Comparison of ENCODE assay signal across 16 mouse cellular contexts in genomic region chr10:80510273-80510660, GRCm38 (mm10). TPM values are rescaled to one million over a fixed set of nuclear protein-coding genes. Genes with fewer than 3 reads are reported as not detected.
DNase-seq lines count a peak whose midpoint lies in the region; ATAC-seq and TF ChIP-seq lines count a peak whose summit lies in the region.
"Had no signal": no experiment of that assay in that cellular context is flagged by ENCODE, and none has a peak within 500 bp of the region (broad histone marks: within the 10 kb centered on the region; RNA-seq: fewer than 3 reads in every experiment).

No protein-coding gene starts in this region.

- H3K4me2 ChIP-seq in embryonic facial prominence, embryonic 12.5 days (replicated peaks) = 0 out of 2 replicates have a peak overlapping the region, but pooled peaks have one; percentile 48
- H3K4me2 ChIP-seq in liver, embryonic 11.5 days = peak overlapping the region; percentile 77
- peak overlapping the region; percentile 84; the same call in 1 of the 2 replicates for H3K4me2 ChIP-seq in liver, postnatal 0 days (ENCODE audit: low read depth, low read length)

- peak overlapping the region; percentile 11 for H3K9ac ChIP-seq in embryonic facial prominence, embryonic 12.5 days
- H3K9ac ChIP-seq in liver, embryonic 11.5 days (ENCODE audit: low read depth, low read length) = no peak overlapping the region
- H3K9ac ChIP-seq in liver, postnatal 0 days (replicated peaks) = no peak overlapping the region
- H3K9ac ChIP-seq: hindbrain, embryonic 15.5 days; neural tube, embryonic 15.5 days had no signal

- H3K4me1 ChIP-seq in embryonic facial prominence, embryonic 12.5 days = peaks cover 3% of the 10 kb centered on the region; the same call in 1 of the 2 replicates
- peaks cover 35% of the 10 kb centered on the region for H3K4me1 ChIP-seq in embryonic facial prominence, embryonic 10.5 days
- peaks cover 6% of the 10 kb centered on the region; the same call in 1 of the 2 replicates for H3K4me1 ChIP-seq in liver, embryonic 11.5 days (replicated peaks; ENCODE audit: control insufficient read depth, insufficient read depth, low read length)
- peaks cover 9% of the 10 kb centered on the region for H3K4me1 ChIP-seq in bone marrow macrophage, adult 2 months (ENCODE audit: control insufficient read depth, insufficient read depth, low read length)
- peaks cover 5% of the 10 kb centered on the region; the same call in 1 of the 2 replicates for H3K4me1 ChIP-seq in liver, postnatal 0 days (ENCODE audit: insufficient read depth)

- intact Hi-C loops in left cerebral cortex, postnatal 4 days (cut with DNase I) = no loop called here

- no peak for TF ChIP-seq EP300 in liver, postnatal 0 days (IDR thresholded peaks at IDR 0.05; ENCODE audit: low read depth)

- no peak for TF ChIP-seq CTCF in bone marrow macrophage, adult 2 months (IDR thresholded peaks at IDR 0.05; ENCODE audit: low read depth, low read length)
- TF ChIP-seq CTCF in liver, postnatal 0 days (IDR thresholded peaks at IDR 0.05; ENCODE audit: low read depth) = no peak

- no peaks in the 10 kb centered on the region for H3K9me3 ChIP-seq in embryonic facial prominence, embryonic 12.5 days
- H3K9me3 ChIP-seq in embryonic facial prominence, embryonic 10.5 days = no peaks in the 10 kb centered on the region
- no peaks in the 10 kb centered on the region for H3K9me3 ChIP-seq in liver, embryonic 11.5 days (ENCODE audit: control insufficient read depth, low read length)
- no peaks in the 10 kb centered on the region for H3K9me3 ChIP-seq in liver, postnatal 0 days (ENCODE audit: low read length)
- H3K9me3 ChIP-seq: hindbrain, embryonic 15.5 days; neural tube, embryonic 15.5 days had no signal

- DNase-seq in embryonic facial prominence, embryonic 10.5 days (ENCODE audit: low spot score) = no peak
- no peak for DNase-seq in liver, embryonic 11.5 days (ENCODE audit: low spot score)
- no peak for DNase-seq in liver
- no peak for DNase-seq in liver, postnatal 0 days
- DNase-seq in left cerebral cortex, postnatal 4 days = no peak
- DNase-seq in right cerebral cortex, adult 2 months (ENCODE audit: low spot score in 2 of 2) = no peak
- DNase-seq: cerebellum, adult 9-11 months; heart, adult 2 months; kidney, adult 9 months; right cerebral cortex, postnatal 14 days had no signal

- ATAC-seq in embryonic facial prominence, embryonic 12.5 days (ENCODE audit: insufficient number of reproducible peaks, insufficient read depth, low FRiP score, low TSS enrichment) = no peak
- no peak for ATAC-seq in liver, embryonic 11.5 days (replicated peaks; ENCODE audit: low FRiP score)
- ATAC-seq in liver, postnatal 0 days = no peak

- H3K4me3 ChIP-seq in embryonic facial prominence, embryonic 12.5 days = no peak overlapping the region
- no peak overlapping the region for H3K4me3 ChIP-seq in embryonic facial prominence, embryonic 10.5 days
- no peak overlapping the region for H3K4me3 ChIP-seq in liver, embryonic 11.5 days (ENCODE audit: low read depth, low read length)
- peak overlapping the region; percentile 57; the same call in 1 of the 2 replicates for H3K4me3 ChIP-seq in bone marrow macrophage, adult 2 months (ENCODE audit: insufficient read depth, low read length)
- H3K4me3 ChIP-seq in liver, postnatal 0 days (ENCODE audit: low read depth, low read length) = no peak overlapping the region

- 43% methylated on average over 10 of the region's 10 CpGs for WGBS in embryonic facial prominence, embryonic 12.5 days
- WGBS in embryonic facial prominence, embryonic 10.5 days = 43% methylated on average over 10 of the region's 10 CpGs
- 39% methylated on average over 10 of the region's 10 CpGs for WGBS in liver, embryonic 11.5 days
- WGBS in liver, postnatal 0 days (ENCODE audit: insufficient replicate concordance) = 42% methylated on average over 10 of the region's 10 CpGs

- H3K27me3 ChIP-seq in embryonic facial prominence, embryonic 12.5 days = peaks cover 74% of the 10 kb centered on the region
- H3K27me3 ChIP-seq in embryonic facial prominence, embryonic 10.5 days (replicated peaks; ENCODE audit: low read depth, poor library complexity, severe bottlenecking) = peaks cover 97% of the 10 kb centered on the region
- peaks cover 55% of the 10 kb centered on the region for H3K27me3 ChIP-seq in liver, embryonic 11.5 days (replicated peaks; ENCODE audit: control insufficient read depth, insufficient read depth, low read length)
- peaks cover 68% of the 10 kb centered on the region for H3K27me3 ChIP-seq in liver, postnatal 0 days (ENCODE audit: insufficient read depth, low read length)

- no peak for TF ChIP-seq POLR2A in bone marrow macrophage, adult 2 months (IDR thresholded peaks at IDR 0.05; ENCODE audit: borderline replicate concordance, low read depth, low read length)

- no peak overlapping the region for H3K27ac ChIP-seq in embryonic facial prominence, embryonic 12.5 days
- no peak overlapping the region for H3K27ac ChIP-seq in embryonic facial prominence, embryonic 10.5 days (replicated peaks)
- no peak overlapping the region for H3K27ac ChIP-seq in liver, embryonic 11.5 days (ENCODE audit: low read depth, low read length)
- H3K27ac ChIP-seq in bone marrow macrophage, adult 2 months (ENCODE audit: insufficient read depth, low read depth, low read length) = no peak overlapping the region
- H3K27ac ChIP-seq in liver, postnatal 0 days (ENCODE audit: low read depth) = no peak overlapping the region
- H3K27ac ChIP-seq: heart, adult 2 months; hindbrain, embryonic 15.5 days; neural tube, embryonic 15.5 days had no signal

- no peaks in the 10 kb centered on the region for H3K36me3 ChIP-seq in embryonic facial prominence, embryonic 12.5 days
- H3K36me3 ChIP-seq in embryonic facial prominence, embryonic 10.5 days (replicated peaks) = no peaks in the 10 kb centered on the region
- no peaks in the 10 kb centered on the region for H3K36me3 ChIP-seq in liver, embryonic 11.5 days (ENCODE audit: control insufficient read depth, insufficient read depth, low read length)
- no peaks in the 10 kb centered on the region for H3K36me3 ChIP-seq in liver, postnatal 0 days (replicated peaks; ENCODE audit: insufficient read depth, low read length)
- H3K36me3 ChIP-seq: hindbrain, embryonic 15.5 days; neural tube, embryonic 15.5 days had no signal

RNA-seq across cellular contexts. Expression of gene Onecut3, which starts 15.6 kb away (rescaled TPM):
- 0.10 and 0.13 TPM in 2 replicates for polyA plus RNA-seq in embryonic facial prominence, embryonic 12.5 days (2016; fragmentation: Nextera tagmentation; extraction: Ambion mirVana)
- 0.17 and 0.58 TPM in 2 replicates for polyA plus RNA-seq in embryonic facial prominence, embryonic 10.5 days (2016; fragmentation: Nextera tagmentation; extraction: Ambion mirVana)
- polyA plus RNA-seq in liver, embryonic 11.5 days (2014; fragmentation: Nextera tagmentation; extraction: Ambion mirVana) = 0.94 and 1.3 TPM in 2 replicates
- polyA plus RNA-seq in bone marrow macrophage, adult 2 months (2012; ENCODE audit: insufficient read depth, insufficient read length, missing spikeins) = not detected in 2 replicates
- polyA plus RNA-seq in liver, postnatal 0 days (2015; fragmentation: Nextera tagmentation; extraction: Ambion mirVana) = not detected in 2 replicates
- total RNA-seq in left cerebral cortex, postnatal 4 days (2021) = under 1 TPM in 1 of 2 experiments, not detected in 1; 0.24 TPM
- total RNA-seq: layer of hippocampus, postnatal 25 days; liver, adult 2 months had no signal
- polyA plus RNA-seq: liver, adult 2 months had no signal

RNA-seq across cellular contexts. Expression of gene Atp8b3, which starts 28.7 kb away (rescaled TPM):
- 0.19 and 0.23 TPM in 2 replicates for polyA plus RNA-seq in embryonic facial prominence, embryonic 12.5 days (2016; fragmentation: Nextera tagmentation; extraction: Ambion mirVana)
- 0.51 and 0.75 TPM in 2 replicates for polyA plus RNA-seq in embryonic facial prominence, embryonic 10.5 days (2016; fragmentation: Nextera tagmentation; extraction: Ambion mirVana)
- 0.12 and 0.23 TPM in 2 replicates for polyA plus RNA-seq in liver, embryonic 11.5 days (2014; fragmentation: Nextera tagmentation; extraction: Ambion mirVana)
- not detected in 2 replicates for polyA plus RNA-seq in bone marrow macrophage, adult 2 months (2012; ENCODE audit: insufficient read depth, insufficient read length, missing spikeins)
- not detected in 2 replicates for polyA plus RNA-seq in liver, postnatal 0 days (2015; fragmentation: Nextera tagmentation; extraction: Ambion mirVana)
- total RNA-seq in left cerebral cortex, postnatal 4 days (2021) = under 1 TPM; 0.14 to 0.20 TPM
- total RNA-seq: heart, adult 2 months; liver, adult 2 months had no signal
- polyA plus RNA-seq: liver, adult 2 months had no signal

RNA-seq across cellular contexts. Expression of gene Rexo1, which starts 51.1 kb away (rescaled TPM):
- polyA plus RNA-seq in embryonic facial prominence, embryonic 12.5 days (2016; fragmentation: Nextera tagmentation; extraction: Ambion mirVana) = 32.9 and 33.1 TPM in 2 replicates
- 34.7 and 35.0 TPM in 2 replicates for polyA plus RNA-seq in embryonic facial prominence, embryonic 10.5 days (2016; fragmentation: Nextera tagmentation; extraction: Ambion mirVana)
- 31.8 and 33.4 TPM in 2 replicates for polyA plus RNA-seq in liver, embryonic 11.5 days (2014; fragmentation: Nextera tagmentation; extraction: Ambion mirVana)
- 28.9 and 29.8 TPM in 2 replicates for polyA plus RNA-seq in bone marrow macrophage, adult 2 months (2012; ENCODE audit: insufficient read depth, insufficient read length, missing spikeins)
- 7.4 and 8.1 TPM in 2 replicates for polyA plus RNA-seq in liver, postnatal 0 days (2015; fragmentation: Nextera tagmentation; extraction: Ambion mirVana)
- total RNA-seq in left cerebral cortex, postnatal 4 days (2021) = 10 to 100 TPM; 65.2 to 67.5 TPM
